Mouse (Mus musculus): ENCODE results near the gene Dnaja3.

DNA sequence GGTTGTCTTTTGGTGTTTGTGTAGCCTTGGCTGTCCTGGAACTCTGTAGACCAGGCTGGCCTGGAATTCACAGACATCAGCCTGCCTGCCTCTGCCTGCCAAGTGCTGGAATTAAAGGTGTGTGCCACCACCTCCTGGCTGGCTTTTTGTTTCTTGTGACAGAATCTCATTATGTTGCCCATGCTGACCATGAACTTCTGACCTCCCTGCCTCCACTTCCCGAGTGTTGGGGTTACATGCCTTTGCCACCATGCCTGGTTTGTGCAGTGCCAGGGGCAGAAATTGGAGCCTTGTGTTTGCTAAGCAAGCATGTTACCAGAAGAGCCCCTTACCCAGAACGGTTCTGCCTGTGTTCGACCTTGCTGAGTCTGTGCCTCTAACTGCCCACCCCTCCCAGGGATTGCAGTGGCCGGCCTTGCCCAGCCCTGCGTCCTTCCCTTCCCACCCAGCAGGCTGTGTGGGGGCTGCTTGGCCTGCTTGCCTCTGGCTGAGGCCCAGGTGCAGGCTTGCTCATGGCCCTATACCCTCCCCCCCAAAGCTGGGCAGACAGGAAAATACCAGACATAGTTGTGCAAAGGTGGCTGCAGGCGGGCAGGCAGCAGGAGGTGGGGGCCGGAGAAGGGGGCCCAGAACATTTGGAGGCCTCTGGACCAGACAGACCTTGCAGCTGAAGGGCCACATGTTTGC is 36.9 kb upstream of the Dnaja3 start:
- TF ChIP-seq CTCF (IDR thresholded peaks at IDR 0.05; ENCODE audit: low read depth, low read length): no peak
- TF ChIP-seq GATA1 (IDR thresholded peaks at IDR 0.05; ENCODE audit: borderline replicate concordance, low read length): no peak
- TF ChIP-seq TAL1 (conservative IDR thresholded peaks at IDR 0.05; ENCODE audit: low read depth, low read length): no peak
- no peak for TF ChIP-seq POLR2AphosphoS5 (IDR thresholded peaks at IDR 0.05; ENCODE audit: insufficient replicate concordance, low read depth, low read length)

Measured in G1E (cell line).